Mouse (Mus musculus) cortical plate, adult 2 months (tissue): ENCODE data around the gene Zfp422. TPM values are rescaled to one million over a fixed set of nuclear protein-coding genes. Genes with fewer than 3 reads are reported as not detected.

ENCODE experiments used
- H3K27ac ChIP-seq: fragments of 200-500 bp; 2 replicates; pipeline ENCODE4 v1.5.1; 2012; ENCODE audit warnings: low read length, control low read depth, inconsistent platforms; ENCODE audit not compliant: insufficient read depth
- H3K4me1 ChIP-seq: fragments of 200-500 bp; 2 replicates; pipeline ENCODE4 v1.6.1; 2011; ENCODE audit warnings: low read length; ENCODE audit not compliant: control insufficient read depth, insufficient read depth
- H3K4me3 ChIP-seq: fragments of 200-500 bp; 2 replicates; pipeline ENCODE4 v1.5.1; 2011; ENCODE audit warnings: mild to moderate bottlenecking, low read length, control low read depth; ENCODE audit not compliant: insufficient read depth
- CTCF ChIP-seq: fragments of 200-500 bp; IDR thresholded peaks from 2 replicates; pipeline ENCODE4 v1.5.1; 2011; ENCODE audit warnings: mild to moderate bottlenecking, control low read depth, low read length; ENCODE audit not compliant: insufficient read depth; ENCODE audit errors: extremely low read depth
- POLR2A ChIP-seq: fragments of 200-500 bp; IDR thresholded peaks from 2 replicates; pipeline ENCODE4 v1.6.1; 2011; ENCODE audit warnings: mild to moderate bottlenecking, low read length, control low read depth; ENCODE audit not compliant: insufficient read depth; ENCODE audit errors: extremely low read depth
- polyA plus RNA-seq: library from polyadenylated mRNA; depleted of rRNA; stranded (reverse); fragments of >200 nt; gene quantifications from 2 replicates; pipeline ENCODE4 v1.2.3, GENCODE M21; 2012; rRNA removed

Zfp422 gene
- polyA plus RNA-seq = 27.3 and 27.7 TPM in 2 replicates

- peak within 1 kb of the TSS; percentile 99 for H3K4me3 ChIP-seq
- TF ChIP-seq CTCF = no peak
- TF ChIP-seq POLR2A = peak; percentile 23; the same call in 1 of the 2 replicates
These were observed at the start of gene Zfp422 for GRCm38 (mm10) chr6:116628539-116629171. Gene Zfp422 (minus strand): TSS chr6:116628999.

GRCm38 (mm10) chr6:116677321-116677720, 48.5 kb upstream of the Zfp422 start:
- no peak for TF ChIP-seq CTCF
- H3K27ac ChIP-seq = no peak overlapping the region
- H3K4me3 ChIP-seq = no peak overlapping the region
- no peaks in the 10 kb centered on the region for H3K4me1 ChIP-seq

More at GRCm38 (mm10) chr6:116628539-116629171, at the start of gene Zfp422:
- H3K4me1 ChIP-seq = peaks cover 3% of the 10 kb centered on the region
- peak within 1 kb of the TSS; percentile 34 for H3K27ac ChIP-seq

GRCm38 (mm10) chr6:116676355-116676913, 47.6 kb upstream of the Zfp422 start:
- TF ChIP-seq CTCF (no peak), POLR2A (no peak)
- H3K27ac ChIP-seq = no peak overlapping the region
- H3K4me1 ChIP-seq = no peaks in the 10 kb centered on the region
- H3K4me3 ChIP-seq = no peak overlapping the region

DNA sequence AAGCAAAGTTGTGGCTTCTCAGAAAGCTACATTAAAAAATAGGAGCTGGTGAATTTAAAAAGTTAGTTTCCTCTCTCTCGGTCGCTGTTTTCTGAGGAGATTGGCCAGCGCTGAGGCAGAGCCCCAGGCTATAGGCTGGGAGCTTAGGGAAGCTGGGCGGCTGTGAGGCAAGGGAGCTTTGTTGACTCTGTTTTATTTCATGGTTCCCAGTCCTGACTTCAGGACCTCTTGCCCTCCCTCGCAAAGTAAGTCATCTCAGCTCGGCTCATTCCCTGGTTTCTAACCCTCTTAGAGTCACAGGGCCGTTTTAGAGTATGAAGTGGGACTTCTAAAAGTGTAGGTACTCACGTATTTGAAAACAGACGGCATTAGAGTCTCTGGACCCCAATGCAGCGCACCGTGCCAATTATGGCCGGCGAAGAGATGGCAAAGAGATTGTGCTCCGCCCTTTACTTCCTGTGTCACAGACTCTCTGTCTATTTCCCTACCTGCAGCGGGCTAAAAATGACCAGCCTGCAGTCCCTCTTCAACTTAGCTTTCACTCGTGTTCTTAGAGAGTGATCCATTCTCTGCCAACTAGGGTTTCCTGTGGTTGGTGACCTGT, 45.6 kb upstream of the Zfp422 start:
- Histone ChIP-seq H3K27ac (no peak overlapping the region), H3K4me3 (peak overlapping the region; percentile 43; the same call in 1 of the 2 replicates), H3K4me1 (no peaks in the 10 kb centered on the region)
- TF ChIP-seq CTCF (no peak), POLR2A (no peak)

- no peaks in the 10 kb centered on the region for H3K4me1 ChIP-seq
- TF ChIP-seq CTCF = no peak
- no peak for TF ChIP-seq POLR2A
- H3K27ac ChIP-seq = no peak within 1 kb of the TSS
- H3K4me3 ChIP-seq = peak within 1 kb of the TSS; percentile 43
These were observed 44.9 kb upstream of the Zfp422 start, which contains the start of gene Rassf4 for GRCm38 (mm10) chr6:116673471-116674282. Gene Rassf4 (minus strand): TSS chr6:116673952.

DNA sequence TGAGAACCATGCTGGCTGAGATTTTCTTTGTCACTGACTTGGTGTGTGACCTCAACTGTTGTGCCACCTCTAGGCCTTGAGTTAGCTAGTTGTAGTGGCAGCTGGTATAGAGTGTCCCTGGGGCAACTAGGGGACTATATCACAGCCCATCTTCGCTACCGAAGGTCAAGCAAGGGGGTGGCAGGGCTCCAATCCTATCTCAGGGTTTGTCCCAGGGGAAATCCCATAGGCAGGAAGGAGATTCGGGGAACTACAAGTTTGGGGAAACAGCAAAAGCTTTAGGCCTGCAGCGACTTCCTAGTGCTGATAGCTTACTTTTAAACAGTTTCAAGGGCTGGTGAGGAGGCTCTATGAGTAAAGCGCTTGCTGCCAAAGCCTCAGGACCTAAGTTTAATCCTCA, 43.5 kb upstream of the Zfp422 start:
- no peak for TF ChIP-seq POLR2A
- no peak for TF ChIP-seq CTCF
- H3K27ac ChIP-seq = no peak overlapping the region
- no peaks in the 10 kb centered on the region for H3K4me1 ChIP-seq
- H3K4me3 ChIP-seq = no peak overlapping the region

GRCm38 (mm10) chr6:116671768-116672167, 43.0 kb upstream of the Zfp422 start:
- Histone ChIP-seq H3K4me1 (no peaks in the 10 kb centered on the region), H3K27ac (no peak overlapping the region), H3K4me3 (no peak overlapping the region)
- TF ChIP-seq POLR2A = no peak
- TF ChIP-seq CTCF = no peak

DNA sequence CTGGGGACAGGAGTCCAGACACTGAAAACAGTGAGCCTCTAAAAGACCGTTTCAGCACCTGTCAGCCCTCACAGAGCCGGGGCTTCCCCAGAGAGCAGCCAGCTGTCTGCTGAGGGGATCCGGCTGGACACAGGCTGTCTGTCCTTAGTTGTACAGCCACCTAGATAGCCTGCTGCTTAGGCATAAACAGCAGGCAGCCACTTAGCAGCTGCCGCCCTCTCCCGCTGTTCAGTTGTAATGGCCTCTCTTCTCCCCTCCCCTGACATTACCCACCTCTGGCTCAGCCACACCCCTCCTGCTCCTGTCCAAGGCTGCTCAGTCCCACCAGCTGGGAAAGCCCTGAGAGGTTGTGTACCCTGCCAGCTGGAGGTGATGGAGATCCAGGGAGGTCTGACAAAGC, 42.2 kb upstream of the Zfp422 start:
- Histone ChIP-seq H3K4me3 (no peak overlapping the region), H3K27ac (no peak overlapping the region), H3K4me1 (no peaks in the 10 kb centered on the region)
- TF ChIP-seq CTCF (no peak), POLR2A (no peak)

GRCm38 (mm10) chr6:116670144-116670543, 41.3 kb upstream of the Zfp422 start:
- TF ChIP-seq CTCF (no peak), POLR2A (no peak)
- Histone ChIP-seq H3K27ac (no peak overlapping the region), H3K4me1 (no peaks in the 10 kb centered on the region), H3K4me3 (no peak overlapping the region)
